Mouse (Mus musculus) gonadal fat pad, adult 2 months (tissue): ENCODE results near the gene H2-T23. TPM values are rescaled to one million over a fixed set of nuclear protein-coding genes. Genes with fewer than 3 reads are reported as not detected.

Experiments used
- DNase-seq: peaks from one replicate; pipeline ENCODE4 v3.0.0-alpha.2; 2012; ENCODE audit warnings: low read depth
- polyA plus RNA-seq: library from polyadenylated mRNA; depleted of rRNA; stranded (reverse); fragments of >200 nt; gene quantifications from 2 replicates; pipeline ENCODE4 v1.2.3, GENCODE M21; 2012; rRNA removed

H2-T23 gene
- polyA plus RNA-seq, 1 experiment = 99.4 TPM

DNA sequence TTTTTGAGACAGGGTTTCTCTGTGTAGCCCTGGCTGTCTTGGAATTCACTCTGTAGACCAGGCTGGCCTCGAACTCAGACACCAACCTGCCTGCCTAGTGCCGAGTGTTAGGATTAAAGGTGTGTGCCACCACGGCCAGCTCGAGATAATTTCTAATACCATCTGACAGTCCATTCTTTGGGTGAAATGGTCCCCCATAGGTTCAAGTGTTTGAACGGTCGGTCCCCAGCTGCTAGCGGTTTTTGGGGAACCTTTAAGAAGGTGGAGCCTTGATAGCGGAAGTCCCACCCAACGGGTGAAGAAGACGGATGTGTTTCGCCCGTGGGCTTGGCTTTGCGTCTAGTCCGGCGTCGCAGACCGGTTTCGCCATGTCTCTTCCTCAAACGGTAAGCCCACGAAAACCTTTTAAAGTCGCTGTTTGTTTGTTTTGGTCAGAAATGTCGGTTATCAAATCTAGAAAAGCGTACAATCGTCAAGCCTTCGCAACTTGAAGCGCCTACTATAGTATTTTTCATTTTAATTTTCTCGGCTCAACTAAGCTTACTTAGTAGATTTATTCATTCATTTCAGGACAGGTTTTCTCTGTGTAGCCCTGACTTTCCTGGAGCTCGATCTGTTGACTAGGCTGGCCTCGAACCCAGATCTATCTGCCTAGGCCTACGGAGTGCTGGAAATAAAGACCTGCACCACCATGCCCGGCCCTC lies 38.3 kb downstream of the H2-T23 start:
- DNase-seq = no peak

DNA sequence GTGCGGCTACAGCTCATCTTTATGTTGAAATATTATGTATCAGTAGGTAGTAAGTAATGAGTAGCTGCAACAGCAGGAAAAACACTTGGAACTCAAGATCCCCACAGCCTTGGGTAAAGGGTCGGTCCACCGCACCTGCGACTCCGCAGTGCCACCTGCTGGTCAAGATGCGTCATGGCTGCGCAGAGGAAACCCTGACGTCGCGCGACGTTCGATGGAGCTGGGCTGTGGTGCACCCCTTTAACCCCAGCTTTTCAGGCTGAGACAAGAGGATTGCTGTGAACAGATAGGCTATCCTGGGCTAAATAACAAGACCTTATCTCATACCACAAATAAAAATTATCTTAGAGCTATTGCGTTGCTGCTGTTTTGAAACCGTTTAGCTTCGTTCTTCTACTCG lies 39.0 kb downstream of the H2-T23 start:
- no peak for DNase-seq

DNA sequence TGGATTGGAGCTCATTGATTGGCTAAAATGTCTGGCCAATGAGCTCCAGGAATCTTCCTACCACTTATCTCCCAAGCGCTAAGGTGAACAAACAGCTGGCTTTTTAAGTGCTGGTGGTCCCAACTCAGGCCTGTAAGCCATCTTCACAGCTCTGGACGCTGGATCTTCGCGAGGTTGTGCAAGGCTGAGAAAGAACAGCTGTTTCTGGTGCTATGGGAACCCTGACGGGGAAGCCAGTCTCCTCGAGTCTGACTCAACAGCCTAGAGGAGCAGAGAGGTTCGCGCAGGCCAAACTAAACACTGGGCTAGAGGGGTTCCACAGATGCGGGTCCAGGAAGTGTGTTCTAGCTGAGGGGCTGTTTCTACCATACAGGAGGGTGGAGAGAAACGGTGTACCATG lies 40.9 kb downstream of the H2-T23 start:
- DNase-seq = no peak

DNA sequence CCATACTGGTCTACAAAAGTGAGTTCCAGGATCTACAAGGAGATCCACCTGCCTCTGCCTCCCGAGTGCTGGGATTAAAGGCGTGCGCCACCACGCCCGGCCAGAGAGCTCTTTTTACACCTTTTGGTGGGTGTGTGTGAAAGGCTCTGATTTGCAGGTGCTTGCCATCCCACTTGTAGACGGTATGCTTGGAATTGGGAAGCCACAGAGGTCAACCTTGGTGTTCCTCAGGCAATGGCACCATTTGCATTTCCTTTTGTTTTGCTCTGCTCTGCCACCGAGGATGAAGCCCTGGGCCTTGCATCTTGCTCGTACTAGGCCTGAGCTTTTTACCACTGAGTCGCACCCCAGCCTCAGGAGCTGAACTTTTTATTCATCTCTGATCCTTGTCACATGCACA lies 50.9 kb downstream of the H2-T23 start:
- DNase-seq = no peak

DNA sequence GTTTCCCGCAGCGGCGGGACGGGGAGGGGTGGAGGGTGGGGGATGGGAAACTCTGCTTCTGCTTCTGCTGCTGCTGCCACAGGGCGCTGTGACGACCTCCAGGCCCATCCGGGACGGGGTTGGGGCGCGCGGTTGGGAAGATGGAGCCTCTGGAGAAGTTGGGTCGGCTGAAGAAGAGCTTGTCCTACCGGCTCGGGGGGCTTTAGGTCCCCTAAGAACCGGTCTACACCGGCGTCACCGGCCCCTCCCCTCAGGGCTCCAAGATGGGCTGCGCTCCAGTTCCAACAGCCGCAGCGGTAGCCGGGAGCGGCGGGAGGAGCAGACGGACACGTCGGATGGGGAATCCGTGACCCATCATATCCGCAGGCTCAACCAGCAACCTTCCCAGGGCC lies 52.3 kb downstream of the H2-T23 start:
- no peak for DNase-seq

Other genes with a start within 250 kb of the H2-T23 start
- gene Ier3, start 211.2 kb downstream of the H2-T23 start, polyA plus RNA-seq = 16.8 and 19.5 TPM in 2 replicates
- 68.4 and 96.1 TPM in 2 replicates for gene Flot1, start 209.6 kb downstream of the H2-T23 start, polyA plus RNA-seq
- gene Tubb5, start 194.5 kb downstream of the H2-T23 start, polyA plus RNA-seq = 245 and 297 TPM in 2 replicates
- gene Mdc1, start 191.3 kb downstream of the H2-T23 start, polyA plus RNA-seq = 8.2 and 10.0 TPM in 2 replicates
- 6.9 and 7.8 TPM in 2 replicates for gene Nrm, start 171.5 kb downstream of the H2-T23 start, polyA plus RNA-seq
- 43.2 and 48.6 TPM in 2 replicates for gene Ppp1r18, start 167.3 kb downstream of the H2-T23 start, polyA plus RNA-seq
- 49.9 and 52.4 TPM in 2 replicates for gene Dhx16, start 153.0 kb downstream of the H2-T23 start, polyA plus RNA-seq
- 41.2 and 50.3 TPM in 2 replicates for gene 2310061I04Rik, start 135.4 kb downstream of the H2-T23 start, polyA plus RNA-seq
- 56.5 and 62.4 TPM in 2 replicates for gene Atat1, start 122.8 kb downstream of the H2-T23 start, polyA plus RNA-seq
- 86.1 and 110 TPM in 2 replicates for gene Mrps18b, start 116.5 kb downstream of the H2-T23 start, polyA plus RNA-seq
- 31.1 and 35.8 TPM in 2 replicates for gene Ppp1r10, start 116.4 kb downstream of the H2-T23 start, polyA plus RNA-seq
- gene Abcf1, start 63.1 kb downstream of the H2-T23 start, polyA plus RNA-seq = 57.2 and 59.9 TPM in 2 replicates
- 20.7 and 30.2 TPM in 2 replicates for gene Gnl1, start 53.0 kb downstream of the H2-T23 start, polyA plus RNA-seq
- 18.7 and 21.4 TPM in 2 replicates for gene Prr3, start 52.6 kb downstream of the H2-T23 start, polyA plus RNA-seq
- gene H2-T24, start 12.3 kb downstream of the H2-T23 start, polyA plus RNA-seq = 1.1 and 1.7 TPM in 2 replicates
- 59.2 and 59.6 TPM in 2 replicates for gene H2-T22, start 9.9 kb upstream of the H2-T23 start, polyA plus RNA-seq
- gene Gm6034, start 10.1 kb upstream of the H2-T23 start, polyA plus RNA-seq = 0.06 TPM in 1 of 2 replicates, not detected in the other
- 0.18 and 0.23 TPM in 2 replicates for gene Gm11127, start 25.5 kb upstream of the H2-T23 start, polyA plus RNA-seq
- gene Gm19684, start 88.8 kb upstream of the H2-T23 start, polyA plus RNA-seq = 0.08 and 0.19 TPM in 2 replicates
- not detected in 2 replicates for gene Gm7030, start 96.6 kb upstream of the H2-T23 start, polyA plus RNA-seq
- 0.16 and 0.28 TPM in 2 replicates for gene Gm8909, start 135.7 kb upstream of the H2-T23 start, polyA plus RNA-seq
- not detected in 2 replicates for gene H2-T3, start 157.4 kb upstream of the H2-T23 start, polyA plus RNA-seq
- 52.7 and 58.0 TPM in 2 replicates for gene Rpp21, start 225.2 kb upstream of the H2-T23 start, polyA plus RNA-seq
- 16.9 and 18.2 TPM in 2 replicates for gene Trim39, start 239.4 kb upstream of the H2-T23 start, polyA plus RNA-seq